Comparison of ENCODE assay signal across 9 mouse cellular contexts in the genomic region with DNA sequence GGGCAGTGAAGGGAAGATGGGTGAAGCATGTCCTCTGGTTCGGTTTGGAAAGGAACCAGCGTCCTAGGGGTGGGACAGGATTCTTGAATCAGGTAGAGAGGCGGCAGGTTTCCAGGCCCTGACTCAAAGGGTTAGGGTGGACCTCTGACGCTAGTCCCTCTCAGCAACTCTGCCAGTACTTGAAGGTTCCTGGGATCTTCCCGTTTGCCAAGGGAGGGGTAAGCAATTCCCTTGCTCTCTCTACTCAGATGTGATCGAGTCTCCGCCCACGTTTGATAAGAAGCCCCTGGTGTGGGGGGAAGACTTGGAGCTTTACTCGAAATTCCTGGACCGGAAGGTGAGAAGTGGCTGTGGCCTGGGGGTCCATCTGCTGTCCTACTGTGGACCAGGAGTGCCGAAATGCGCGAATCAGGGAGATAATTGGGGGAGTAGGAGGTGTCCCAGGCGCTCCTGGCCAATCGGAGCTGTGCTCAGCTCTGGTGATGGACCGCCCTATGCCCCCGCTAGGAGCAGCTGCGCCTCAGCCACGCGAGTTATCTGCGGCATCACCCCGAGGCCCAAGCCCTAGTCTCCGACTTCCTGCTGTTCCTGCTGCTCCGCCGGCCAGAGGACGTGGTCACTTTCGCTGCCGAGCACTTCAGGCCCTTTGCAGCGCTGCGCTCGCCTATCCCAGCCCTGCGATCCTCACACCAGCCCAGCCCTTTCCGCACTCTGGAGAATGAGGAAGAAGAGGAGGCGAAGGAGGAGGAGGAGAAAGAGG. TPM values are rescaled to one million over a fixed set of nuclear protein-coding genes. Genes with fewer than 3 reads are reported as not detected.
A peak's percentile ranks its signal among the peaks of the same experiment; 100 is the strongest.
DNase-seq lines count a peak whose midpoint lies in the region; ATAC-seq and TF ChIP-seq lines count a peak whose summit lies in the region.
"Had no signal": no experiment of that assay in that cellular context is flagged by ENCODE, and none has a peak within 500 bp of the region (broad histone marks: within the 10 kb centered on the region; RNA-seq: fewer than 3 reads in every experiment).

No protein-coding gene starts in this region.

- peak overlapping the region; percentile 41; the same call in 1 of the 2 replicates for H3K9ac ChIP-seq in forebrain, embryonic 13.5 days
- H3K9ac ChIP-seq in limb, embryonic 14.5 days (ENCODE audit: low read depth, low read length, severe bottlenecking), result peak overlapping the region; percentile 45
- H3K9ac ChIP-seq in midbrain, embryonic 11.5 days (ENCODE audit: low read length), result peak overlapping the region; percentile 40

- H3K4me2 ChIP-seq in forebrain, embryonic 13.5 days, result peak overlapping the region; percentile 58
- H3K4me2 ChIP-seq in limb, embryonic 14.5 days (replicated peaks; ENCODE audit: low read depth, low read length, severe bottlenecking), result peak overlapping the region; percentile 54
- H3K4me2 ChIP-seq in midbrain, embryonic 11.5 days, result peak overlapping the region; percentile 33

- peak overlapping the region; percentile 27 for H3K4me3 ChIP-seq in bone marrow, adult 2 months (replicated peaks; ENCODE audit: control insufficient read depth, low read depth, low read length)
- H3K4me3 ChIP-seq in forebrain, embryonic 13.5 days, result peak overlapping the region; percentile 23
- peak overlapping the region; percentile 22 for H3K4me3 ChIP-seq in limb, embryonic 14.5 days (replicated peaks; ENCODE audit: low read length)
- H3K4me3 ChIP-seq in midbrain, embryonic 11.5 days (ENCODE audit: low read depth, low read length), result peak overlapping the region; percentile 2; the same call in 1 of the 2 replicates

- no peaks in the 10 kb centered on the region for H3K36me3 ChIP-seq in forebrain, embryonic 13.5 days (ENCODE audit: poor library complexity, severe bottlenecking)
- no peaks in the 10 kb centered on the region for H3K36me3 ChIP-seq in limb, embryonic 14.5 days (ENCODE audit: control insufficient read depth, insufficient read depth, low read length)
- H3K36me3 ChIP-seq in midbrain, embryonic 11.5 days (ENCODE audit: control insufficient read depth, insufficient read depth, low read length), result no peaks in the 10 kb centered on the region

- peak overlapping the region; percentile 36 for H3K27ac ChIP-seq in bone marrow, adult 2 months (ENCODE audit: control insufficient read depth, insufficient read depth, low read depth, low read length, poor library complexity)
- H3K27ac ChIP-seq in forebrain, embryonic 13.5 days, result no peak overlapping the region
- no peak overlapping the region for H3K27ac ChIP-seq in limb, embryonic 14.5 days (replicated peaks; ENCODE audit: low read depth, low read length)
- no peak overlapping the region for H3K27ac ChIP-seq in midbrain, embryonic 11.5 days (ENCODE audit: low read depth, low read length)

- DNase-seq in cerebellum, adult 8-10 months, result no peak
- DNase-seq in heart, postnatal 4 days, result peak; percentile 75
- DNase-seq in limb, embryonic 14.5 days (ENCODE audit: low spot score), result peak; percentile 67
- DNase-seq in midbrain, embryonic 11.5 days (ENCODE audit: low spot score, missing footprints), result peak; percentile 87
- DNase-seq in testis, postnatal 10 days (ENCODE audit: low spot score), result peak; percentile 68

- no peaks in the 10 kb centered on the region for H3K27me3 ChIP-seq in forebrain, embryonic 13.5 days
- H3K27me3 ChIP-seq in limb, embryonic 14.5 days (ENCODE audit: control insufficient read depth, insufficient read depth, low read length), result no peaks in the 10 kb centered on the region
- no peaks in the 10 kb centered on the region for H3K27me3 ChIP-seq in midbrain, embryonic 11.5 days (ENCODE audit: control insufficient read depth, insufficient read depth, low read length)

- 18% methylated on average over 34 of the region's 34 CpGs for WGBS in bone marrow, adult 2 months
- WGBS in forebrain, embryonic 13.5 days, result 27% methylated on average over 34 of the region's 34 CpGs
- 14% methylated on average over 32 of the region's 34 CpGs for WGBS in limb, embryonic 14.5 days
- 26% methylated on average over 34 of the region's 34 CpGs for WGBS in midbrain, embryonic 11.5 days

- no peaks in the 10 kb centered on the region for H3K9me3 ChIP-seq in forebrain, embryonic 13.5 days (replicated peaks)
- H3K9me3 ChIP-seq in limb, embryonic 14.5 days (ENCODE audit: control insufficient read depth, low read length), result no peaks in the 10 kb centered on the region
- H3K9me3 ChIP-seq in midbrain, embryonic 11.5 days (ENCODE audit: control insufficient read depth, low read length), result no peaks in the 10 kb centered on the region

- TF ChIP-seq POLR2A in bone marrow, adult 2 months (IDR thresholded peaks at IDR 0.05; ENCODE audit: borderline replicate concordance, control insufficient read depth, low read depth, low read length), result peak; percentile 47; the same call in 1 of the 2 replicates
- no peak for TF ChIP-seq POLR2A in limb, embryonic 14.5 days (IDR thresholded peaks at IDR 0.05; ENCODE audit: borderline replicate concordance, extremely low read depth, insufficient read depth, insufficient read length)

- TF ChIP-seq CTCF in bone marrow, adult 2 months (IDR thresholded peaks at IDR 0.05; ENCODE audit: control insufficient read depth, insufficient read depth, low read length), result no peak

- ATAC-seq in cerebellum, adult (ENCODE audit: insufficient number of reproducible peaks, low FRiP score, low TSS enrichment), result peak; percentile 74; the same call in 1 of the 2 replicates
- ATAC-seq in forebrain, embryonic 13.5 days, result peak; percentile 70; the same call in 1 of the 2 replicates
- peak; percentile 87 for ATAC-seq in limb, embryonic 14.5 days (ENCODE audit: low FRiP score, low read depth)
- ATAC-seq in midbrain, embryonic 11.5 days (ENCODE audit: low FRiP score), result peak; percentile 59; the same call in 1 of the 2 replicates

- H3K4me1 ChIP-seq in bone marrow, adult 2 months (ENCODE audit: control insufficient read depth, insufficient read depth, low read length), result peaks cover 8% of the 10 kb centered on the region
- H3K4me1 ChIP-seq in forebrain, embryonic 13.5 days, result peaks cover 4% of the 10 kb centered on the region; the same call in 1 of the 2 replicates
- peaks cover 3% of the 10 kb centered on the region; the same call in 1 of the 2 replicates for H3K4me1 ChIP-seq in limb, embryonic 14.5 days (ENCODE audit: control insufficient read depth, insufficient read depth, low read length)
- H3K4me1 ChIP-seq in midbrain, embryonic 11.5 days (ENCODE audit: control insufficient read depth, insufficient read depth, low read length), result no peaks in the 10 kb centered on the region; the same call in 1 of the 2 replicates

RNA-seq across cellular contexts. Expression of a gene that starts 6.2 kb away (rescaled TPM):
- polyA plus RNA-seq in bone marrow, adult 2 months (2011; ENCODE audit: insufficient read depth, insufficient read length, low replicate concordance, missing spikeins), result not detected in 2 replicates
- polyA plus RNA-seq in forebrain, embryonic 13.5 days (2015; fragmentation: Nextera tagmentation; extraction: Ambion mirVana), result 0.45 and 0.79 TPM in 2 replicates
- under 1 TPM; 0.32 to 0.33 TPM for total RNA-seq in heart, postnatal 4 days (2021)
- 3.8 and 4.2 TPM in 2 replicates for polyA plus RNA-seq in limb, embryonic 14.5 days (2012; rRNA removed)
- polyA plus RNA-seq in limb, embryonic 14.5 days (2014; fragmentation: Nextera tagmentation; extraction: Ambion mirVana), result 0.73 and 1.8 TPM in 2 replicates
- polyA plus RNA-seq in midbrain, embryonic 11.5 days (2014; fragmentation: Nextera tagmentation; extraction: Ambion mirVana), result 0.05 and 0.22 TPM in 2 replicates
- polyA plus RNA-seq: C2C12 had no signal

RNA-seq across cellular contexts. Expression of a gene that starts 6.9 kb away (rescaled TPM):
- 10.8 and 16.9 TPM in 2 replicates for polyA plus RNA-seq in bone marrow, adult 2 months (2011; ENCODE audit: insufficient read depth, insufficient read length, low replicate concordance, missing spikeins)
- 1.1 and 1.9 TPM in 2 replicates for polyA plus RNA-seq in forebrain, embryonic 13.5 days (2015; fragmentation: Nextera tagmentation; extraction: Ambion mirVana)
- total RNA-seq in heart, postnatal 4 days (2021), result 1 to 10 TPM; 1.7 to 3.4 TPM
- 7.2 and 8.0 TPM in 2 replicates for polyA plus RNA-seq in limb, embryonic 14.5 days (2012; rRNA removed)
- polyA plus RNA-seq in limb, embryonic 14.5 days (2014; fragmentation: Nextera tagmentation; extraction: Ambion mirVana), result 3.2 and 3.5 TPM in 2 replicates
- 1.6 and 2.1 TPM in 2 replicates for polyA plus RNA-seq in midbrain, embryonic 11.5 days (2014; fragmentation: Nextera tagmentation; extraction: Ambion mirVana)

RNA-seq across cellular contexts. Expression of a gene that starts 23.2 kb away (rescaled TPM):
- polyA plus RNA-seq in bone marrow, adult 2 months (2011; ENCODE audit: insufficient read depth, insufficient read length, low replicate concordance, missing spikeins), result 40.0 and 65.3 TPM in 2 replicates
- 23.6 and 26.6 TPM in 2 replicates for polyA plus RNA-seq in forebrain, embryonic 13.5 days (2015; fragmentation: Nextera tagmentation; extraction: Ambion mirVana)
- total RNA-seq in heart, postnatal 4 days (2021), result 100 to 1,000 TPM; 121 to 126 TPM
- 138 and 177 TPM in 2 replicates for polyA plus RNA-seq in limb, embryonic 14.5 days (2012; rRNA removed)
- polyA plus RNA-seq in limb, embryonic 14.5 days (2014; fragmentation: Nextera tagmentation; extraction: Ambion mirVana), result 96.4 and 109 TPM in 2 replicates
- 33.4 and 37.9 TPM in 2 replicates for polyA plus RNA-seq in midbrain, embryonic 11.5 days (2014; fragmentation: Nextera tagmentation; extraction: Ambion mirVana)

RNA-seq across cellular contexts. Expression of a gene that starts 41.1 kb away (rescaled TPM):
- not detected in 2 replicates for polyA plus RNA-seq in bone marrow, adult 2 months (2011; ENCODE audit: insufficient read depth, insufficient read length, low replicate concordance, missing spikeins)
- 0.18 and 0.28 TPM in 2 replicates for polyA plus RNA-seq in forebrain, embryonic 13.5 days (2015; fragmentation: Nextera tagmentation; extraction: Ambion mirVana)
- total RNA-seq in heart, postnatal 4 days (2021), result 1 to 10 TPM; 1.4 to 2.1 TPM
- 0.14 and 0.73 TPM in 2 replicates for polyA plus RNA-seq in limb, embryonic 14.5 days (2012; rRNA removed)
- 0.08 and 0.10 TPM in 2 replicates for polyA plus RNA-seq in limb, embryonic 14.5 days (2014; fragmentation: Nextera tagmentation; extraction: Ambion mirVana)
- 0.19 and 0.23 TPM in 2 replicates for polyA plus RNA-seq in midbrain, embryonic 11.5 days (2014; fragmentation: Nextera tagmentation; extraction: Ambion mirVana)
